Mouse (Mus musculus): Measurements from ENCODE around the gene Mrrf.
"Not testable (repeated sequence)": the region's sequence is repeated elsewhere in the genome, so short reads cannot be mapped to it uniquely, and the experiment has no call there.

Gene Mrrf

DNA sequence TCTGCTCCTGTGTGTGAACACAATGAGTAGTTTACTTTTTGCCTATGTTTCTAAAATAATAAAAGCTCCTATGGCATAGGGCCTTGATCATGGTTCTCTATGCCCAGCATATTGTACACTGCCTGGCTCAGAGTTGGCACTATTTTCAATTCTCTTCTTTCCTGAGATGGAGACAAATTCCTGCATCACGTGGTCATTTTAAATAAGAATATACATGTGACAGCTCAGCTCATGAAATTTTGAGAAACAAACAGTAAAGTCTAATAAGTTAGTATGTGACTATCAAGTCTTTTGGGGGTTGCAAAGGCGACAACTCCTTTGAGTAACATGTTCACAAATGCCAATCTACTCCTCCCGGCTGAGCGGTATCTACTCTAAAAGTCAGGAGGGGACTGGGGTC, 302 bp upstream of the Mrrf start:
- no peak for DNase-seq

- DNase-seq: no peak
Measured at GRCm38 (mm10) chr2:36139096-36139495, 2.9 kb downstream of the Mrrf start.

DNA sequence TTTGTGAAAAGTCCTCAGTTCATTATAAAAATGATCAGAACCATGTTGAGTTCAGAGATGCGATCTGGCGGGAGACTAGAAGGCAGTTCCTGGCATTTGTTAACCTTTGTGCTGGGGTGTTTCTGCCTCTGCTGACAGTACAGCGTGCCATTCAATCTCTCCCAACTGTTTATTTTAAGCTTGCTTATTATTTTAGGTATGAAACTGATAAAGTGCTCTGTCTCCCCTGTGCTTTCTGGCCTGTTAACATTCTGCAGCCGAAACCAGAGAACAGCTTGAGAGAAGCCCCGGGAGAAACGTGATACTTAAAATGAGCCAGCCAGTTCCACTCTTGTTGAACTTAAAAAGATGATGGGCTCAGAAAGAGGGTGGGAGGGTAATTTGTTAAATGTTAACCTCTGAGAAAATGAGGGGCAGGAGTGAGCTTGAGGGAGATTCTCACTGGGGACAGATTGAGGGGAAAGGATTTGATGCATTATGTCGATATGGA, 12.7 kb downstream of the Mrrf start:
- no peak for DNase-seq

DNA sequence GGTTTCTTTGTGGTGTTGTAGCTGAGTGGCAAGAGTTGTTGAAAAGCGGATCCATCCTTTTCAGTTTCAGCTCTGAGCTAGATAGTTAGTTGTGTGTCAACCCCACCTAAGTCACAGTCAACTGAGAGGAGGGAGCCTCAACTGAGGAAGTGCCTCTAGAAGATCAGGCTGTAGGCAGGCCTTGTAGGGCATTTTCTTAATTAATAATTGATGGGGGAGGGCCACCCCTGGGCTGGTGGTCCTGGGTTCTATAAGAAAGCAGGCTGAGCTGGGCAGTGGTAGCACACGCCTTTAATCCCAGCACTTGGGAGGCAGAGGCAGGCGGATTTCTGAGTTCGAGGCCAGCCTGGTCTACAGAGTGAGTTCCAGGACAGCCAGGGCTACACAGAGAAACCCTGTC, 16.2 kb downstream of the Mrrf start:
- DNase-seq: not testable (repeated sequence)

DNA sequence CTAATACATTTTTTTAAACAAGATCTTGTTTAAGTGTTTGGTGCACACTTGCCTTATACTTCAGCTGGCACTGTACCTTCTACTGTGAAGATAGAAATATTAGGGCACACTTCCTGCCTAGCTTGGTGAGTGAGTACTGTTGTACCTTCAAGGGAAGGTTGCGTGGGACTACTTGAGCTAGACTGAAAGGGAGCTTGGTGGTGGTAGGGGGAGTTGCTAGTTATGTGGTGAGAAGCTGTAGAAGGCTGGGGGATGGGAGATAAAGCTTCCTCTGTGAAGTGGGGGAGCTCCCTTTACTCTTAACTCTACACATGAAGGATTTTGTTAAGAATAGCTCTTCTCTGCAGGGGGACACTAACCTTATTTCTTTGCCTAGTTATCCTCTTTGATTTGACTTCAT, 21.3 kb downstream of the Mrrf start:
- no peak for DNase-seq

GRCm38 (mm10) chr2:36159336-36159735, 23.1 kb downstream of the Mrrf start:
- no peak for DNase-seq

- no peak for DNase-seq
Measured at GRCm38 (mm10) chr2:36167990-36168618, 31.9 kb downstream of the Mrrf start.

DNA sequence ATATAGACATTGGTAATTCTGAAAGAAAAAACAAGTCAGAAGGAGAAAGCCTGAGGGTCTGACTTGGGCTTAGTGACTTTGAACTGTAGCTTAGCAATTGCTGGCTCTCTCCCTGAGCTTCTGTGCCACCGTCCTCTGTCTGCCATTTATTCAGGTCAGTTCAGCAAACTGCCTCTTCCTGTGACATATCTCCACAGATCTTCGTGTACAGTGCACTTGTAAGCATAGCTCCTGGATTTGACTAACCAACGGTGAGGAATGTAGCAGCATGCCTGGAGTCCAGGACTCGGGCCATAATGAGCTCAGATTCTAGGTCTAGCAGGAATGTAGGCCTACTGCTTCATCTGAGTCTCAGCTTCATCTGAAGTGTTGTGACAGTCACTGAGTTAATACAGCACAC, 33.0 kb downstream of the Mrrf start:
- no peak for DNase-seq

- no peak for DNase-seq
Measured at GRCm38 (mm10) chr2:36172136-36172535, 35.9 kb downstream of the Mrrf start.

- DNase-seq: no peak
Measured at GRCm38 (mm10) chr2:36172574-36172973, 36.4 kb downstream of the Mrrf start.

- no peak for DNase-seq
Measured at GRCm38 (mm10) chr2:36179487-36179886, 43.3 kb downstream of the Mrrf start.

DNA sequence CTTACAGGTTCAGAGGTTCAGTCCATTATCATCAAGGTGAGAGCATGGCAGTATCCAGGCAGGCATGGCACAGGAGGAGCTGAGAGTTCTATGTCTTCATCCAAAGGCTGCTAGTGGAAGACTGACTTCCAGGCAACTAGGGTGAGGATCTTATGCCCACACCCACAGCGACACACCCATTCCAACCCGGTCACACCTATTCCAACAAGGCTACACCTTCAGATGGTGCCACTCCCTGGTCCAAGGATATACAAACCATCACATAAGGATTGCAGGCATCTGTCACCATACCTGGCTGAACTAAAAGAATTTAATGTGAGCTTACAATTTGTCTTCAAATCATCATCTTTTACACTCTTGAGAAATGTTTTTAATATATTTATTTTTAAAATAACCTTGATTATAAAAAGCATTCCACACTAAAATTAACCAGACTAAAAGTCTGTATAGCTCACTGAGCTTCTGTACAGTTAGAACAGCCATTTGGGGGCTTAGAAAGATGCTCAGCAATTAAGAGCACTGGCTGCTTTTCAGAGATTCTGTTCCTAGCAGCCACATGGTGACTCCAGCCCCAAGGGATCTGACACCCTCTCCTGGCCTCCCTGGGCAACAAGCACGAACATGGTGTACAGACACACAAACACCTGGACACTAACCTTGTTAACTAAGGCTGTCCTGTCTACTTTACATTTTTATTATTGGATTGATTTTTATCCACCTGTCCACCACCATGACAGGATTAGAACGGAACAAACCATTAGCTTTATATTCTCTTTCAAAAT, 45.6 kb downstream of the Mrrf start:
- not testable (repeated sequence) for DNase-seq

DNA sequence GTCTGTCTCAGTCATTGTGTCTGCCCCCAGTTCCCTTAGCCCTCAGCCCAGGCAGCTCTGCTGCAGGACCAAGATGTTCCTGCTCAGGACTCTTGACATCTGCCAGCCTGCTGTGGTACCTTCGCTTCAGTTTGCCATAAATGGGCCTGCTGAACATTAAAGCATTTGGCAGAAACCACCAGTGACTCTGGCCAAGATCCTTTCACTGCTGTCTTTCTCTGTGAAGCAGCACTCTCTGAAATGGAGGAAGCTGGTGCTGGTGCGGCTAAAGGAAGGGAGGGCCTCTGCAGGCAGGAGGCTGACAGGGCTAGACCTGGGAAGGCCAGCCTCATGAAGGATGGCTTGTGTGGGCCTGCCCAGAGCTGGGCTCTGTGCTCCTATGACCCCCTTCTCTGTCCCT, 47.1 kb downstream of the Mrrf start:
- DNase-seq: no peak

GRCm38 (mm10) chr2:36184192-36184591, 48.0 kb downstream of the Mrrf start:
- no peak for DNase-seq

DNA sequence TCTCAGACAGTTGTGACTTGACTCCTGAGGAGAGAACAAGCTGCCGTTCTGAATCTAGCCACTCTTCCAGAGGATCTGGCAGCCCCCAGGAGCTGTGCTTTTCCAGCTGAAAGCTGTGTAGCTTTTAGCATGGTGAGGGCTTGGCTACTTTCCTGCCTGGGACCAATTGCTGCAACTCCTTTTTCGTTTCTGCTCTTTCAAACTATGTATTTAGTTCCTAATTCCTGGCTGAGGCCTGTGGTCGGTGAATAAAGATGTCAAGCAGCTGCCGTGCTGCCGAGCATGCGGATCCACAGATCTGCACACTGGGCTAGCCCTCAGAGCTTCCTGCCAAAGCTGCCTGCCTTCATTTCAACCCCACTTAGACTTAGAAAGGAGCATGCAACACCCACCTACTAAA, 48.7 kb downstream of the Mrrf start:
- DNase-seq: no peak

GRCm38 (mm10) chr2:36189200-36189599, 53.0 kb downstream of the Mrrf start:
- not testable (repeated sequence) for DNase-seq

GRCm38 (mm10) chr2:36191098-36191941, 55.1 kb downstream of the Mrrf start:
- no peak for DNase-seq

DNA sequence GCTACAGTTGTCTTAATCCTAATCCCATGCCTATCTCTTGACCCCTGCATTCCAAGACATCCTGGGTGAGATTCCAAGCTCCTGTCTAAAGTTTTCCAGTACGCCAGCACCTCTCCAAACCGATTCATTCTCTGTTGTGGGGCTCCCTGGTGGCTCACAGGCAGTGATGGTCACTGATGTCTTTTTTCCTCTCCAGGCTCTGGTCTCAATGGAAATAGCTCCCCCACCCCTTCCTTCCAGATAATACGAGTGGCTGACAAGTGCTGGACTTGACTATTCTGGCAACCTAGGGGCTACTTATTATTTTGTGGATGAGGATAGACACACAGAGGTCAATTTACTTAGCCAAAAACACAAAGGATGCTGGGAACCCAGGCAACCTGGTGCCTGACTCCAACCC, 60.8 kb downstream of the Mrrf start:
- DNase-seq: no peak

DNA sequence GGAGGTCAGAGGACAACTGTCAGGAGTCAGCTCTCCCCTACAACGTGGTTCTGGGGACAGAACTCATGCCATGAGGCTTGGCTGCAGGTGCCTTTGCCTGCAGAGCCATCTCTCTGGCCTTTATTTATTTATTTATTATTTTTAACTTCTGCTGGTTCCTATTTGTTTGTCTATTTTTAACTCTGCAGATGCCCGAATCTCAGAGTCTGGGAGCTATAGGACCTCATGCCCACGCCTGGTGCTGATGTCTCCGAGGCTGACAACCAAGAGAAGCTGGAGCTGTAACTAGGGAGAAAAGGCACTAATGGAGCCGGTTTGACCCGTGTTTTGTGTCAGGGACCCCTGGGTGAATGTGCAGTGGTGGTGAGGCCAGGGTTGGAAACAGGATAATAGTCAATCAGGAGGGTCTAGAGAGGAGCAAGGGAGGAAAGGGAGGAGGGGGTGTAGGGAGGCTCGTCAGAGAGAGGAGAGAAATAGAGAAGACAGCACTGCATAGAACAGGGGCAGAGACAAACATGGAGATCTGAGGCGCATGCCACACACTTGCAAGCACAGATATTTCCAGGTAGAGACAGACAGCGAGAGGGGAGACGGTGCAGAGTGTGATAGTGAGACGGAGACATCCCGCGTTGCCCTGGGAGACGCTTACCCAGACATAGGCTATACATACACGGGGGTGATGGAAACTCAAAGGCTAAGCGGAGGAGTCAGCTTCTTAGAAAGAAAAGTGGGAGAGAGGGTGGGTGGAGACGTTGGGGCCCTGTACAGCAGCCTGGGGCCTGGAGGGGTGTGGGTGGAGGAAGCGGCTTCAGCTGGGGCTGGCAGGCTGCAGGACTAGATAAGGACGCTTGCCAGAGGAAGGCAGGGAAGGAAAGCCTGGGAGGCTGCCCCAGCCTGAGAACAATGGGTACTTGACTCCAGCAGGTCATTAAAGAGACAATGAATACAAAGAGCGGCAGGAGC, 62.0 kb downstream of the Mrrf start:
- DNase-seq: peak; percentile 49

- DNase-seq: no peak
Measured at GRCm38 (mm10) chr2:36198882-36199262, 62.7 kb downstream of the Mrrf start.

GRCm38 (mm10) chr2:36200813-36201212, 64.6 kb downstream of the Mrrf start:
- DNase-seq: no peak
